Mouse (Mus musculus) embryo, embryonic 11.5 days (tissue): Measurements from ENCODE around the gene Qprt.
A peak's percentile ranks its signal among the peaks of the same experiment; 100 is the strongest.

Source experiments
- DNase-seq: peaks from one replicate; pipeline ENCODE4 v3.0.0-alpha.2; 2012; ENCODE audit warnings: low read depth, low spot score

Qprt gene

GRCm38 (mm10) chr7:127133125-127133524 is 11.1 kb upstream of the Qprt start:
- no peak for DNase-seq

- DNase-seq: no peak
Observed at GRCm38 (mm10) chr7:127129638-127130037, 7.6 kb upstream of the Qprt start.

- DNase-seq: no peak
Observed at GRCm38 (mm10) chr7:127121061-127121910, 740 bp downstream of the Qprt start.

- DNase-seq: no peak
Observed at GRCm38 (mm10) chr7:127118671-127119445, 3.2 kb downstream of the Qprt start.

- no peak for DNase-seq
Observed at GRCm38 (mm10) chr7:127117948-127118347, 4.1 kb downstream of the Qprt start.

- DNase-seq: no peak
Observed at GRCm38 (mm10) chr7:127116331-127116935, 5.6 kb downstream of the Qprt start.

- DNase-seq: no peak
Observed at GRCm38 (mm10) chr7:127114920-127115319, 7.1 kb downstream of the Qprt start.

GRCm38 (mm10) chr7:127113614-127114259 is 8.3 kb downstream of the Qprt start:
- DNase-seq: no peak

GRCm38 (mm10) chr7:127112921-127113597 is 9.0 kb downstream of the Qprt start:
- DNase-seq: no peak

GRCm38 (mm10) chr7:127112251-127112841 is 9.7 kb downstream of the Qprt start:
- DNase-seq: no peak

GRCm38 (mm10) chr7:127111461-127111860 is 10.6 kb downstream of the Qprt start:
- DNase-seq: no peak

GRCm38 (mm10) chr7:127110239-127111007 is 11.6 kb downstream of the Qprt start:
- peak; percentile 66 for DNase-seq

- no peak for DNase-seq
Observed at GRCm38 (mm10) chr7:127105551-127105950, 16.5 kb downstream of the Qprt start.

- DNase-seq: peak; percentile 86
Observed at GRCm38 (mm10) chr7:127104560-127105332, 17.3 kb downstream of the Qprt start.

GRCm38 (mm10) chr7:127103960-127104359 is 18.1 kb downstream of the Qprt start:
- no peak for DNase-seq

- no peak for DNase-seq
Observed at GRCm38 (mm10) chr7:127102148-127102547, 19.9 kb downstream of the Qprt start.

GRCm38 (mm10) chr7:127101451-127102016 is 20.5 kb downstream of the Qprt start:
- no peak for DNase-seq

- DNase-seq: no peak
Observed at GRCm38 (mm10) chr7:127099528-127099927, 22.5 kb downstream of the Qprt start.

- no peak for DNase-seq
Observed at GRCm38 (mm10) chr7:127098950-127099349, 23.1 kb downstream of the Qprt start.
